Mouse (Mus musculus): Measurements from ENCODE around the gene Dgkg.

Gene Dgkg

DNA sequence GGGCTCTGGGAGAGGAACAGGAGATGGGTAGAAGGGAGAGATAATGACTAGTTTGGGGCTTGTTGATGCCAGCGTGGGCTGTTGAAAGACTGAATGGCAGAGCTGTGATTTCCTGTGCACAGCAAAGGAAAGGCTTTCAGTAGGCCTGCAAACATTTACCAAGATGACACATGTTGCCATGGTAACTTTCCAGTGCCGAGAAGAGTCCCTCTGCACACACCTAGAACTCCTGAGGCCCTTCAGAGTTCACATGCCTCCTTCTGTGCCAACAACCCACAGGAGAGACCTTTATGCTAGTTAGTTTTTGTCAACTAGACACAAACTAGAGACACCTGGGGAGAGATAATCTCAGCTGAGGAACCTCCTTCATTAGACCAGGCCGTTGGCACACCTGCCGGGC lies 163.6 kb downstream of the Dgkg start:
- no peak for DNase-seq

DNA sequence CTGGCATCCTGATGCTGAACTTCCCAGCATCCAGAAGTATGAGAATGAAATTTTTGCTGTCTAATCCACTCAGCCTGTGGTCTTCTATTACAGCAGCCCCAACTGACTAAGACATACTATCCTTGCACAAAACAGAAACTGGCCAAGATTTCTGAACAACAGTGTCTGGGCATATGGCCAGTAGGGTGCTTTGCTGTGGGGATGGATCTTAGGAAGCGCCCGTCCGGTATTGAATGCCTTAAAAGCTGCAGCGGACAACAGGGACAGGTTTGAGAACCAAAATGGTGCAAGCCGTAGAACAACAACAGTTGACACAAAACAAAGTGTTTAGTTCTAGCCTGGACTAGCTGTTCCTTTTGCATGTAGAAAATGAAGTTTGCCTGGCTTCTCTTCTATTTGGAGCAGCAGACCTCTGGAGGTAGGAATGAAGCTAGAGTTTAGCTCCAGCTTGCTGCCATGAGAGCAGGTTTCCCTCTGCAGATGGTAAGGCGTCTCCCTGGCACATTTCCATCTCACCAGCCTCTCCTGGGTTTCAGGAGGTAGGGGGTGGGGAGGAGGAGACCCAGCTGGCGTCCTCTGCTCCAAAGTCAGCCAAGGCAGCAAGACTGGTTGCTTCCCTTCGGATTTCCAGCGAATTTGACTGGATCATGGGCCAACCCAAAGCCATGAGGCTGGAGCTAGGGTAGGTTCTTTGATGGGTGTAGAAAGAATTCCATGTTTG lies 165.4 kb downstream of the Dgkg start:
- no peak for DNase-seq

DNA sequence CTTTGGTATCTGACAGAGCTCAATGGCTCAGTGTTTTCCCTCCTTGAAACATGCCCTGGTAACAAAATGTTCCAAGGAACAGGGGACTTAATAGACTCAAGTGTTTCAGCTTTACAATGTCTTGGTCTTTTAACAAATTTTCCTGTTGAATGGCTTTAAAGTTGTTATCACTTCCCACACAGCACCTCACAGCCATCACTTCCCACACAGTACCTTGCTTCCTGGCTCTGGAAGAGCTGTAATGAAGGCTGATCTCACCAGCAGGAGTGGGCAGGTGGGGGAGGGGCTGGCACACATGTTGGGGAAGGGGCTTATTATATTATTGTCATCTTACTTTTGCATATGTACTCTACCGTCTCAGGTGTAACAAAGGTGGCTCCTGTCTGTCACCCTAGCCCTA lies 173.1 kb downstream of the Dgkg start:
- no peak for DNase-seq

DNA sequence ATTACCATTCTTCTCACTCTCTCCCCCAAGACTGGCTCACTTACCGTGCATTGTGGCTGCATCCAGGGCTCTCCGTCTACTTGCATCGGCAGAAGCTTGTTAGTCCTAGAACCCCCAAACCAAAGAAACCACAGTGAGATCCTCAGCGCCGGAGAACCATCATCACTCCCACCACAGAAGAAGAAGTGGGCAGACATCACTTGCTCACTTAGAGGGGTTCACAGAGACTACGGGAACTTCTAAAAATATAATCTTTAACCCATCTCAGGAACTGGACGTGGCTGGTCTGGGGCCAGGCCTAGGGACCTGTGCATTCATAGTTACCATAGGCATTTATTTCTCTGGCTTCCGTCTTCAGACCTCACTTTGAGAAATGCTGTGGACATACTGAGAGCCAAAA lies 177.7 kb downstream of the Dgkg start:
- no peak for DNase-seq

DNA sequence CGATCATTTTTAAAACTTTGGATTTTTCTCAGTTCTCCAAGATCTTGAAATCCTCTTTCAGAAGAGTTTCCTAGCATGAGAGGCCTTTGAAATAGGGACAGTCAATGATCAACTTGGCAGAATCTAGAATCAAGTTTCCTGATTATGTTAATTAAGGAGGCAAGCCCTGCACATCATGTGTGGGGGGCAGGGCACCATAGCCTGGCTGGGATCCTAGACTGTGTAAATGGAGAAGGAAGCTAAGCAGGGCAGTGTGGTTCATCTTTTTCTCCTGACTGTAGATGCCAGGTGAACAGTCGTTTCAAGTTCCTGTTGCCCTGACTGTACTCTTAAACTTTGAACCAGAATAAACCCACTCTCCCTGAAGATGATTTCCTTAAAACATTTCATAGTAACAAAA lies 185.3 kb downstream of the Dgkg start:
- no peak for DNase-seq

DNA sequence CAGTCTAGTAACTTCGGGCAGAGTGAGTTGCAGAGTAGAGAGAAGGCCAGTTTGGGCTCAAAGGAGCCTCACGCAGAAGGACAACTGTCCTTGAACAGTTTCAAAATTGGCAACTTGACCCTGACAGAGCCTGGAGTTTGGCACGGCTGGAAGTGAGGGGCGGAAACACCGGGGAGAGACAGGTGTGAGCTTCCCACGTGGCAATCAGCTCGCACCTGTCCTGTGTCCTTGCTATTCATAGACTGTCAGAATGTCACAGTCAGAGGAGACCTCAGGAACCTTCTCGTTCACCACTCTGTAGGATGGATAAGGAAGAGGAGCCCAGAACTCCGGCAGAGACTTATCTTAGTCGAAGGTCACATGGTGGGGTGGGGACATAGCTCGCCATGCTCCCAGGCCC lies 187.6 kb downstream of the Dgkg start:
- DNase-seq: no peak

DNA sequence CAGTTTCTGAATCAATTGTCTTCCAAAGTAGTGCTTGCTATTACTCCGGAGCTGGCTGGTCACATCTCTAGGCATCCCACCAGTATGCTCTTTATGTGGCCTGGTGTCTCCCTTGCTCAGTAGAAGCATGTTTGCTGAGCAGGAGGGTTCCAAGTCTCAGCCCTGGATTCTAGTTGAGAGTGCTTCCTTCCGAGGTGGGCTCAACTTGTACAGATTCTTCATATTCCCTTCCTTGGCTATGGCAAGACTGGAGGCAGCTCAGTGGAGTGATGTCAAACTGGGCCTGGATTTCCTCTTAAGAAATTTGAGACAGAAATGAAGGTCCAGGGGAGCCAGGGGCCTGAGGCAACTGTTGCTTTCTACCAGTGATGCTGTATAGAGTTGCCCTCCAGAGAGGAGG lies 189.9 kb downstream of the Dgkg start:
- DNase-seq: no peak

DNA sequence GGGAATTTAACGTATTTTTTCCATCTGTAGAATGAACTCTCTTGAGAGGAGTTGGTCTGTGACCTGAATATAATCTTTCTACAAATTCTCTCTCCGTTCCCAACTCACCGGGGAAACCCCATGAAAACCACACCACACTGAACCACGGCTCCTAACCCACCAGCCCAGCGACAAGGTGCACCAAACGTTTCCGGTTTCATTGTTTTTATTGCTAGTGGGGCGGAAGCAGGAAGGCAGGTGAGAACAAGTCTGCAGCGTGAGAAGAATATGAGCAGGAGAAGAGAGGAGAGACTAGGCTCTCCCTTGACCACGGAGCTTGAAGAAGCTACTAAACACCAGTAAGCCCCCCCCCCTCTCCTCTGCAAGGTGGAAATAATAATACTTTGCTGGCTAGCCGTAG lies 190.6 kb downstream of the Dgkg start:
- DNase-seq: no peak

DNA sequence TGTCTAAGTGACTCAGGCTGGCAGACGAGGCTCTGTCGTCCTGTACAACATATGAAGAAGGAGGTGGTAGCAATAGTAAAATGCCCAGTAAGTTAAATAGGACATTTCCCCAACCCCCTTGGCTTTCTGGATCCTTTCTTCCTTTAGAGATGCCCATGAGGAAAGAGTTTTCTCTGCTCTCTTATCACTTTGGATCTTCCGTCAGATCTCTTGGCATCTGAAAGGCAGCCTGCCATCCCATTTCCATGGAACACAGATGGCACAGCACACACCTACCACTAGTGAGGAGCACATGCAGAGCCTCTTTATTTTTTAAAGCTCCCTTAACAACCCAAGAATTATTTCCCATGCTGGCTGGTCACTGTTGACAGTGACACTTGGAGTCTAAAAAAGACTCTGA lies 194.8 kb downstream of the Dgkg start:
- no peak for DNase-seq

DNA sequence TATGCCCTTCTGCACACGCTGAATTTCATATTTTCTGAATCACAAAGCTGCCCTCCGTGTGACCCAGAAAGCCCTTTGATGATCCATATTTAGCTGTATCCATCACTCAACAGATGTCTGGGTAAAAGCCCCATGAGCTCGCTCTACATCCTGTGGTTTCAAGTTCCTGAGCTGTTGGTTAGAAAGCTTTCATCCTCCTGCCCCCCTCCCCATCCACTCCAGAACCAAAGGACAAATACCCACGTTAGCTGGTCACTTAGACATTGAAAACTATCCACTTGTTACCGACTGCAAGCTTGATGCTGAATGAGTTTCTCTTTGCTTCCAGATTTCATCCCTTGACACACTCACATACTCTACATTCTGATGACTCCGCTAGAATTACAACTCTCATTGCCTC lies 195.3 kb downstream of the Dgkg start:
- no peak for DNase-seq

DNA sequence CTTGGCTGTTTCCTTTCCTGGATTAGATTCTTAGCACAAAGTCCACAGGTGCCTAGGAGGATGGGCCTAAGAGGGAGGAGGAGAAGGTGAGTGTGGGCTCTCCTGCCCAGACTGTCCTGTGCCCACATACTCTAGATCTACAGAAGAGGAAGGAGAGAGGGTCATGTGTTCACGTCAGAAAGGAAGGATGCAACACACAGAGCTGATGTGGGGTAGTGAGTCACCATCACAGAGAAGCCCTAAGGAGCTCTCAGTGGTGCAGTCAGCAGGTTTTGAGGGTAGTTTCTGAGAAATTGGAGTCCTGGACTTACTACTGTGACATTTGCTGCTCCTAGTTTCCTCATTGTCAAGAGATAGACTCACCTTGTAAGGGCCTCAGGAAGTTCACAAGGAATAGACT lies 196.1 kb downstream of the Dgkg start:
- DNase-seq: no peak

DNA sequence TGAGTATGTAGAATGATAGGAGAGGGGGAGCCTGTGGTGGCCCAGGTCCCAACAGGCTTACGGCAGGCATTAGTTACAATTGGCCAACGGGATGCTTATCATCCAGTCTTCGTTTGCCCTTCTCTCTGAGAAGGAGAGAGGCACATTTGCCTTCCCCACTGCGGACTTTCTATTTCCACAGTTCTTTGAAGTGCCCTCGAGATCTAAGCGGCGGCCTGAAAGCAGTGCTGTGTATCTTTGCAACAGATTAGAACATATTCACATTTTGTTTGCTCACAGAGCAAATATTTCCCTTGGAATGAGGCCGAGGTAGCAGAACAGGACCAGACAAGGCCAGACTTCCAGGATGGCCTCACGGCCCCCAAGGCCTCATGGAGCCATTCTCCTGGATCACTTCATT lies 204.9 kb downstream of the Dgkg start:
- DNase-seq: no peak

DNA sequence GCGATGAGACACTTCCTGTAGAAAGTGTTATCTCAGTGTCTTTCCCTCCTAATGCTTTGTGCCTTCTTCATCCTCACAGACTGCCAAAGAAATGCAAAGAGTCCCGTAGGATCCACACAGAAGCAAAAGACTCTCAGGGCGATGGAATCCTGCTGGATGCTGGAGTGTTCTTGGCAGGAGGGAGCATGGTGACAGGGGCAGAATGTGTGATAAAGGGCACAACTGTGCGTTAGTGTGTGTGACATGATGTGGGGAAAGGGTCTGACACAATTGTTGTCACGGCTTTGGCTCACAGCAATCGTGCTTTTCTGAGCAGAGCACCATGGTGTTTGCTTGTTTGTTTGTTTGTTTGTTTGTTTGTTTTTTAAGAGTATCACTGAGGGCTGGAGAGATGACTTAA lies 208.9 kb downstream of the Dgkg start:
- DNase-seq: no peak

DNA sequence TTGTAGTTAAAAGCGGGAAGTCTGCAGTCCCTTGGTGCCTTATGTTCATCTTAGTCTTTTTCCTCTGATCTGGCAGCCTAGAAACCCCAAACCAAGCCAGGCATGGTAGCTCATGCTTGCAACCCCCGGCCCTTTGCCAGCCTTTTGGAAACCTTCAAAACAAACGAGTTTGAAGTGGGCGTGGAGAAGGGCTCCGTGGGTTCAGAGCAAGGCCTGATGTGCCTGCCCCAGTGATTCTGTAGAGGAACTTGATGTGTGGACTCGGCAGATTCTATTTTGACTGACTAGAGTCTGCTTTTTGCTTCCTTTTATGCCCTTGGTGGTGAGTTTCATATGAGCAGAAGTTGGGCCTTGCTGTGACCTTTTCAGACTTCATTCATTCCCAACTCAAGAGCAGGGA lies 212.2 kb downstream of the Dgkg start:
- no peak for DNase-seq

DNA sequence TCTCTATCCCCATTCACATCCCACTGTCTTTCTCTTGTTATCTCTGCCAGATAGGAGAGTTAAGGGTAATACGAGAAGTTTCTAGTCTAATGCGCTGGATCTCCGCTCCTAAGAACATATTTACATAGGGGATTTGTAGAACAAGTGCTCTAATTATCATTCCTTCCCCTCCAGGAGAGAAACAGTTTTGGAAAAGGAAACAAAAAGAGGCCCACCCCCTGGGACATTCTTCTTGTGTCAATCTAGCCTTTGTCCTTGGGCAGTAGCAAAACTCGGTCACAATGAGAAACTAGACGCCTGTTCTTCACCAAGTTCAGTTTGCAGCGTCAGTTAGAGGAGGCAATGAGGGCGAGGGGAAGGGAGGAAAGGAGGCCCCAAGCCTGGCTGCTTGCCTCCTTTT lies 214.8 kb downstream of the Dgkg start:
- DNase-seq: no peak

DNA sequence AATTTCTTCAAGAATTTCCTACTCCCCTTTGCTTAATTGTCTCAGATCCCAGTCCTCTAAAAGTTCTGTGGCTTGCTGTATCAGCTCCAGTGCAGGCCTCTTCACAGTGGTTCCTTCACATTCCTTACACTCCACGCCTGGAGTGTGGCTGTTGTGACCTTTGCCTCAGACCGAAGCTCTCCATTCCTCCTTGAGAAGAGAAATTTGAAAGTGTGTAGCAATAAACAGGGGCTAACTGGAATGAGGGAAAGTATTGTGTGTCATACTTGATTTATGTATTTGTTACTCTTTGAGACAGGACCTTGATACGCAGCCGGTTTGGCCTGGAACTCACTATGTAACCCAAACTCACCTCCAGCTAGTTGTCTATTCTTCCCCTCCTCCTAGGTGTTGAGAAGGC lies 215.7 kb downstream of the Dgkg start:
- DNase-seq: no peak

DNA sequence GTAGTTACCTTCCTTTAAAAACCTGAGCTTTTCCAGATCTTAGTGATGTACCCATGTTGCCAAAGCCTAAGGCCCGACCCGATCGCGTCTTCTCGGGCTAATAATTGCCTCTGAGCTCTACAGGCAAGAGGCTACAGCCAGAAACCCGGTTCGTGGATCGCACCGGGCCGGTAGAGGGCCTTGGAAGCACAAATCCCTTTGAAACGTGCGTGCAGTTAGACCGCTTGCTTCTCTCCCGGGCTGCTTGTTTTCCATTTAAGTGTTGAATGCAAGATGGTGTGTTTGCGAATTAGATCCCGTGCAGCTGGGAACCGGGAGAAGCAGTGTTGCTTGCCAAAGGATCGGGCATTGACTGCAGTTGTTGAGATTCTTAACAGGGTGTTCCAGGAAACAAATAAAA lies 216.8 kb downstream of the Dgkg start:
- peak; percentile 71 for DNase-seq

DNA sequence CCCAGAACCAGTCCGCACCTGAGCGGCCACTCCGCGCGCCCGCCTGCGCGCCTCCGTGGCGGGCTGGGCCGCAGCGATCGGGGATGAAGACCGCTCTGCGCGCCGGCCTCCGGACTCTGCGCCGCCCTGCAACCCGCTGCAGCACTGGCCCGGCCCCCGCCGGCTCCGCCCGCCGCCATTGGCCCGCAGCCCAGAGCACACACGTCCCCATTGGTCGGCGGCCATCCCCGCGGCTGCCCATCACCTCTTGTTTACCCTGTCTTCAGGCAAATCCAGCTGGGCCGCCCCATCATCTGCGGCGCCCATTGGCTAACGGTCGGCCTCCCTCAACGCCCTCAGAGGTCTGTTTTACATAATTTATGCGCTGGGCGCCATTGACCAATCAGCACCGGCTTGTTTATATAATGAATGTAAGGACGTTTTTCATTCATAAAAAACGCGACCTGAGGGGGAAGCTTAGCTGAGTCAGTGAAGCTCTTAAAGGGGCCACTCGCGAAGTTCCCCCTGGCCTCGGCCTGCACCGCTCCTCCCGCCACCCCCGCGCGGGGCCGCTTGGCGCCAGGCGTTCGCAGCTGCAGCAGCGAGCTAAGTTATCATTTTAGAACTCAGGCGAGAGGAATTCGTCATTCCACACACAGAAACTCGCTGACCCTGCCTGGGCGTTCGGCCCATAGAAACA lies 217.4 kb downstream of the Dgkg start, which contains the start of gene Etv5:
Gene Etv5 (minus strand): TSS at position 221 of the 679 bp plus-strand sequence.
- DNase-seq: peak; percentile 99

DNA sequence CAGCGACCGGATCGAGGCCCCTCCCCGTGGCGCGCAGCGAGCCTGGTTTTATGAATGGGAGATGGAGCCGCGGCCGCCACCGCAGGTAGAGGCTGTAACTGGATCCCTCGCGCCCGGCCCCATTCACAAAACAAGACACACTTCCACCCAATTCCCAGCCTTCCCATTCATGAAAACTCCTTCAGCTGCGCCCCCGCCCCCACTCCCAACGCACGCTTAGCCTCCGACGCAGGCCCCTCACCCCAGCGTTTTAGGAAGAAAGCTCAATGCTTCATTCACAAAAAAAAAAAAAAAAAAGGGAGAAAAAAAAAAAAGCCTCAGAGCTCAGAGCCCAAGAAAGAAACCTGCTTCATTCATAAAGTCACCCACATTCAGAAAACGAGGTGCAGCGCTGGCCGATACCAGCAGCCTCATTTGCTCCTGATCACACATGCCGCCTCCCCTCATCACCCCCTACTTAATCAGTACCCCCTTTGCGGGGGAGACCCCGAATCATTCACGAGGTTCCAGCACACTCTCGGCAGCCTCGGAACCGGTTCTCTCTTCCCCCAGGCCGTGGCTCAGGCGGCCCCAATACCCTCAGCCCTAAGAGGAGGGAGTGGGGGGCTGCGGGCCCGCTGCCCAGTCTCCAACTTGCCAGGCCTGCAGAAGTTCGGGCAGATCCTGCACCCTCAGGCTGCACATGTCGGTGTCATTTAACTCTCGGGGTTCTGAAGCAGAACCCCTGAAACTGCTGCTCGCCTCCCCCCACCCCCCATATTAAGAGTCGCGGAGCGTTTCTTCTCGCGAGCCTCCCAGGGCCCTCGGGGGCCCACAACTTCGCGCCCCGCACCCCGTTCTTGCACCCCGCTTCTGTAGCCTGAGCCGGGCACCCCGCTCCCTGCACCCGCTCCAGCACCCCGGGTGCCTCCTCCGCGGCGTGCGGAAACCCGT lies 218.3 kb downstream of the Dgkg start:
- DNase-seq: peak; percentile 94

DNA sequence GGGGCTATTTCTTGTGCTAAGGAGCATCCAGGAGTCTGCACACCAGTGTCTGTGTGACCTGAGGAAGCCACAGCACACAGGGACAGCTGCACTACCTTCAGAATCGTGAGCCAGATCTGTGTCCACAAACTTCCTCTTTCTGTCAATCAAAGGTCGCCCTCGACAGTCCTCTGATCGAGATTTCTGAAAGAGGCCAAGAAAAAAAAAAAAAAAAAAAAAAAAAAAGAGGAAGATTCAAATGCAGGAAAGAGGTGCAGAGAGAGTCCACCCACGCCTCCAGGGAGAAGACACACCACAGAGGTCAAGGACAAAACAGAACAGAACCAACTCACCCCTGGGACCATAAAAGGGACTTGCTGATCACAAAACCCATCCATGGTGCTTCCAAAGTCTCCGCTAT lies 220.9 kb downstream of the Dgkg start:
- DNase-seq: no peak

DNA sequence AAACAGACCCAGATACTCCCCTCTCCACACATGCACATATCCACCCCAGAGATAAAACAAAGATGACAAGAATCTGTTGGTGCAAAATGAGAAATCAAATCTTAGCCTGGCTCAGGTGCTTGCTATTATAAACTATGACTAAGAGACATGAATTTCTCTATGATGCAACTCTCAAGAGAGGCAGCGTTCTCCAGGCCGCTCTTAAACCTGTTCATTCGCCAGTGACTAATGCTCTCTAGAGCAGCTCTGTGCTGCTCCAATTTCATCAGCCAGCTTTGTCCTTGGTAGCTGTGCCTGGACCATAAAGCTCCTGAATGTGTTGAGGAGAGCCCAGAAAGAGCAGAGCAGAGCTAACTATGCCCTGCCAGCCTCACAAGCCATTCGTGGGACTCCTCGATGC lies 222.5 kb downstream of the Dgkg start:
- DNase-seq: no peak

DNA sequence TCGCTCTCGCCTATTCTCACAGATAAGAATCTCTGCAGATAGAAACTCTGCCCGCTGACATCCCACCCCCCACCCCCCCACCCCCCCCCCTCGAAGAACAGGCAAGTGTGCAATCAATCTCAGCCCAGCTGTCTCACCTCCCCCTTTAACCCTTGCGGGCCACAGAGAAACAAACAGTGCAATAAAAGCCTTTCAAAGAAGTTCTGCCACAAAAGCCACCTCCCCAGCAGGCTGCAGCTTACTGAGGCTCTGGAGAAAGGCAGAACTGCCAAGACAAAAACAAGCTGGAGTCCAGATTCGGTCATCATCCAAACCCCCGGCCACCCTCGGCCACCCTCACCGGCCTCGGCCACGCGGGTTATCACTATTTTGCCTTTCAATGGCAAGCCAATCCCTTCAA lies 223.1 kb downstream of the Dgkg start:
- peak; percentile 43 for DNase-seq

DNA sequence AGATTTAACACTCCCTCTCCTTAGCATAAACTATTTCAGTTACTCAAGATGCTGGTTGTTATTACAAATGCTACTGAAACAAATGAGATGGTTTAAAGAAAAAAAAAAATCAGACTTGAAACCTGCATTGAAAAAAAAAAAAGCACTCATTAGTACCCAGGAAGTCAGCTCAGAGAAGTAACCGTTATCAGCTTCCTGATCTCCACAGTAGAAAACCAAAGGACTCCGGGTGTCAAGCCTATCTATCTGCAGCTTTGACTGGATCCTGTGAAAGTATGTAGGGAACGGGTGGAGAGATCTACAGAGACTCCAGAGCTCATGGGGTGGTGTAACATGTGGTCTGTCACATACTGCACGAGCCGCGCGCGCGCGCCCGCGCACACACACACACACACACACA lies 225.2 kb downstream of the Dgkg start:
- DNase-seq: no peak

DNA sequence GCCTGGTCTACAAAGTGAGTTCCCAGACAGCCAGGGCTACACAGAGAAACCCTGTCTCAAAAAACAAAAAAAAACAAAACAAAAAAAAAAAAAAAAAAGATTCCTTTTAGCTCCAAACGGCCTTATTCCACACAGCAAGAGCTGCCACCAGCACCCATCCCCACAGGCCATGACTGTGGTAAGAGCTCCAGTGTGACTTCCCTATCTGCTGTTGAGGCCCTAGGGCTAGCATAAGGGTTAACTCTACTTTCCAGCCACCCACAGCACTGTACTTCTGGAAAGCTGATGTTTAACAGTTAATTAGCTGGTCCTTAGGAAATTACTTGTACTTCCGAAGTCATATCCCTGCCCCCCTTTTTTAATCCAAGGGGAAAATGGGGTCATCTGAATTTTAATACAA lies 225.7 kb downstream of the Dgkg start:
- no peak for DNase-seq

Data from embryo, embryonic 11 days (tissue).